Mouse (Mus musculus) cerebellum, postnatal 10 days (tissue): ENCODE measurements around the gene Keg1.
"Not testable (repeated sequence)": the region's sequence is repeated elsewhere in the genome, so short reads cannot be mapped to it uniquely, and the experiment has no call there.

Experiments
- DNase-seq, 2 experiments: peaks; one replicate each; pipeline ENCODE4 v3.0.0; 2021; ENCODE audit warnings: mixed read lengths in 2 of 2

Keg1 gene

GRCm38 (mm10) chr19:12695590-12695989, at the start of gene Keg1:
Gene Keg1, plus strand, starts transcription at chr19:12695786.
- no peak for DNase-seq

DNA sequence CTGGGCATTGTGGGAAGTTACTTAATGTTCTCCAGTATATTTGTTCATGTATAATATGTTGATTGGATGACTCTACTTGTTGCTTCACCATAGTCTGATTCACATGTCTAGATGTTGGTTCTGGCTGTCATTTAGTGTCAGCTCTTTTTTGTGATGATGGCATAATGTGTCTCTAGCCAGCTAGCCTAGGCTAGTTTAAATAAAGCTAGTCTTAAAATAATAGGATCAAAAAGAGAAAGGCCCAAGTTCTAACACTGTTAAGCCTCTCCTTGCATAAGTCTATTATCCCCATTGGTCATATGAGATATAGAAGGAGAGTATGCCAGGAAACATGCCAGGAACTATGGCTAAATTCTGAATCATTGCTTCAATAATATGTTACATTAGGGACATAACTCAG, 46.1 kb upstream of the Keg1 start:
- no peak for DNase-seq

GRCm38 (mm10) chr19:12666156-12666555, 29.4 kb upstream of the Keg1 start:
- no peak for DNase-seq

DNA sequence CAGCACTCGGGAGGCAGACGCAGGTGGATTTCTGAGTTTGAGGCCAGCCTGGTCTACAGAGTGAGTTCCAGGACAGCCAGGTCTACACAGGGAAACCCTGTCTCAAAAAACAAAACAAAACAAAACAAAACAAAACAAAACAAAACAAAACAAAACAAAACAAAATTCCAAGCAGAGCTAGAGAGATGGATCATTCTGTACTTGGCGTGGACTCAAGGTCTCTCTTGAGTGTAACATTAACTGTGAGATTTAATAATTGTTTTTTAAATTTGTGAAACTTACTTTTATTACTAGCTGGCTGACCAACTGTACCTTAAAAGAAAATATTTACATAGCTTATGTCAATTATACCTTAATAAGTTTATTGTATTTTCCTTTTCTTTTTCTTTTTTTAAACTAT, 27.0 kb upstream of the Keg1 start:
- not testable (repeated sequence) for DNase-seq

- DNase-seq: no peak
These were observed 25.4 kb upstream of the Keg1 start, which contains the start of gene Olfr1442 for GRCm38 (mm10) chr19:12670139-12670538. Gene Olfr1442, plus strand, starts transcription at chr19:12670439.

GRCm38 (mm10) chr19:12671051-12671450, 24.5 kb upstream of the Keg1 start:
- DNase-seq: no peak

GRCm38 (mm10) chr19:12677812-12678211, 17.8 kb upstream of the Keg1 start, which contains the start of gene Olfr1443:
Gene Olfr1443, plus strand, starts transcription at chr19:12678112.
- DNase-seq: no peak

- DNase-seq: no peak
These were observed 10.9 kb upstream of the Keg1 start for GRCm38 (mm10) chr19:12684638-12685037.

DNA sequence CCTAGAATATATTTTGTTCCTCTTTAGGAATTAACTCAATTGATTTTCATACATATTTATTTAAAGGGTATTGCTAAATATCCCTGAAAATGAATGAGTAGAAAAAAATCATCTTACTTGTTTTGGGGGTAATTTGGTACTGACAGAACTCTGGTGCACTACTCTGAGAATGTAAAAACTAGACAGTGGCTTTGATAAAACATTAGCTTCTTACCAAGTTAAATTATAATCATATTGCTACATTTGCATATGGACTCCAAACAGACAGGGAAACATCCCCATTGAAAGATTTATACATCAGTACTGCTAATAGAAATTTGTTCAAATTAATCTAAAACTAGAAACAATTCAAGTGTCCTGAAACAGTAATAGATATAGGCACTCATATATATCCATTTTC, 10.4 kb upstream of the Keg1 start:
- no peak for DNase-seq

DNA sequence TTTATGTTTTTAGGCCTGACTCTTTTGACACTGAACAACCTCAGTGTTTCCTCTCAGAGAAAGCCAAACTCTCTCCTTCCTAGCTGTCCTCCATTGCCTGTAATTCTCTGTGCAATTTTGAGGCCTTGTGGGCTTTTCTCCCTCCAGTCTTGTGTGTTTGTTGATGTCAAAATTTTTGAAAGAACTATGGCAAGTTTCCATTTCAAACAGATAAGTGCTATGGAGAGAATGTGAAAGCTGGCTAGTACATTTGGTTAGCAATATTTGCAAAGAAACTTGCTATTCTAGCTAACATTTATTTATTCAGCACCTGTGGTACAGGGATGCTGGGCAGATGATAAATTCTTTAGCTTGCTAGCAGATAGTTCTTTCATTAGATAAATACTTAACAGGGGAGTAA, 635 bp downstream of the Keg1 start:
- DNase-seq: no peak

- DNase-seq: no peak
These were observed 12.9 kb downstream of the Keg1 start for GRCm38 (mm10) chr19:12708458-12708857.

DNA sequence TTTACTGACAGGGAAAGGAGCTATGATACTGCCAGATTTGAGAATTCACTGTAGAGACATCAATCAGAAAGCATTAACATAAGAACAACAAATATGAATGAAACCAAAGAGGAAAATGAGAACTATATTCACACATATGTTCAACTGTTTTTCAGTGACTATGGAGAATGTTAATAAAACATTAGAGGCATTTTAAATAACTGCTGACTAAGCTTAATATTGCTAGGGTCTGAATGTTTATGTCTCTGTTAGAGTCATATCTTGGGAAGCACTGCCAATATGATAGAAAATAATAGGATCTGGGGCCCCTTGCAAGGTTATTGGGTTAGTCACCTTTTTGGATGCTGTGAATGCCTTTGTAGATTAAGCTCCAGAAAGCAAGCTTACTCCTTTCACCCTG, 13.4 kb downstream of the Keg1 start:
- DNase-seq: no peak

- no peak for DNase-seq
These were observed 23.6 kb downstream of the Keg1 start for GRCm38 (mm10) chr19:12719189-12719588.

DNA sequence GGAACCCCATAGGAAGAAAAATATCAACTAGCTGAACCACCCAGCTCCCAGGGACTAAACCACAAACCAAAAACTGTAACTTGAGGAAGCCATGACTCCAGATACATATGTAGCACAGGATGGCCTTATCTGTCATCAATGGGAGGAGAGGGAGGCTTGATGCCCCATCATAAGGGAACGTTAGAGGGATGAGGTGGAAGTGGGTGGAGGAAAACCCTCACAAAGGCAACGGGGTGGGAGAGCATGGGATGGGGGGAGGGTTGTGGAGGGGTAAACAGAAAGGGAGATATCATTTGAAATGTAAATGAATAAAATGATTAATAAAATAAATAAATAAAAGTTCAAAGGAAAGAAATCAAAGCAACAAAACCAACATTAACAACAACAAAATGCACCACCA, 24.9 kb downstream of the Keg1 start:
- no peak for DNase-seq

- not testable (repeated sequence) for DNase-seq
These were observed 25.3 kb downstream of the Keg1 start for GRCm38 (mm10) chr19:12720919-12721318.

GRCm38 (mm10) chr19:12721596-12721995, 26.0 kb downstream of the Keg1 start:
- not testable (repeated sequence) for DNase-seq

DNA sequence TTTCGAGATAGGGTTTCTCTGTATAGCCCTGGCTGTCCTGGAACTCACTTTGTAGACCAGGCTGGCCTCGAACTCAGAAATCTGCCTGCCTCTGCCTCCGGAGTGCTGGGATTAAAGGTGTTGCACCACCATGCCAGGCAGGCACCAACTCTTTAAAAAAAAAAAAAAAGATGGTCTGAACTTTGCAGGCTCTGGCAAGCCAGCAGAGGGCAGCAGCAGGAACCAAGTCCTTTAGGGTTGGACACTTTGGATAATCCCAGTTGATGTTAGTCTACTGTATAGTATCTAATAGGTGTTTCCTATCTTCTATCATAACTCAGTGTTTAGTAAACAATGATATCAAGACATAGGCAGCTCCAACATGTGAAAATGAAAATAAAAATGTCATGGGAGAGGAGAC, 26.7 kb downstream of the Keg1 start:
- DNase-seq: peak; percentile 49 to 65

- DNase-seq: no peak
These were observed 30.3 kb downstream of the Keg1 start for GRCm38 (mm10) chr19:12725851-12726250.

DNA sequence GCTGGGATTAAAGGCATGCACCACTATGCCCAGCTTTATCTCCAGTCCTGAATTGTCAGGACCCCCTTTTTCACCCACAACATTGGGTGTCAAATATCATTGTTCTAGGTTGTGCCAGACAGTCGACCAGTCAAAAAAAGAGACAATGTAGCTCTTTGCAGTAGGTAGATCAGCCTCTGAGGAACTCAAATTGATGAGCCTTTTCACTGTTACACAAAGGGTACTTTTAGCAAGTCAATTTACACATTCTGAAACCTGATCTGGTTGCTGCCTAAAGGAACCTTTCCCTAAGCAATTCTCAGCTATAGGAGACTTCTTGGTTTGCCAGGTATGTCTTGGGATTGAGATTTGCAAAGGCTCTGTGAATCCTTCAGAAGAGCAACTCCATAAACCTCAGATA, 35.5 kb downstream of the Keg1 start:
- DNase-seq: no peak

DNA sequence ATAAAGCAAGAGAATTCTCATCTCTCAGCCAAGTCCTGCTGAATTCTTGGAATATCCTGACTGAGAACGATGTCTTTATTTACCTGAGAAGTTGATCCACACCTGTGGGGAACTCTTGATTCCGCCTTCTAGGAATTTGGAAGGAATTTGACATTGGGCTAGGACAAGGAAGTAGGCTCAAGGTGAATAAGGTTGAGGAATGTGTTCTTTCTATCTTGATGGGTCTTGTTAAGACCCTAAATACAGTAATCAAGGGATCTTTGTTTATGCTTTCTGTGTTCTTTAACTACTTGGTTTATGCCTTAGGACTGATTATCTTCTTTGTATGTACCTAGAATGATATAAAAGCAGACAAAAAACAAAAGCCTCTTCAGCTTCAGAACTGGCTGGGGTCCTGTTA, 36.4 kb downstream of the Keg1 start:
- no peak for DNase-seq

GRCm38 (mm10) chr19:12756286-12756685, 60.7 kb downstream of the Keg1 start:
- DNase-seq: no peak

DNA sequence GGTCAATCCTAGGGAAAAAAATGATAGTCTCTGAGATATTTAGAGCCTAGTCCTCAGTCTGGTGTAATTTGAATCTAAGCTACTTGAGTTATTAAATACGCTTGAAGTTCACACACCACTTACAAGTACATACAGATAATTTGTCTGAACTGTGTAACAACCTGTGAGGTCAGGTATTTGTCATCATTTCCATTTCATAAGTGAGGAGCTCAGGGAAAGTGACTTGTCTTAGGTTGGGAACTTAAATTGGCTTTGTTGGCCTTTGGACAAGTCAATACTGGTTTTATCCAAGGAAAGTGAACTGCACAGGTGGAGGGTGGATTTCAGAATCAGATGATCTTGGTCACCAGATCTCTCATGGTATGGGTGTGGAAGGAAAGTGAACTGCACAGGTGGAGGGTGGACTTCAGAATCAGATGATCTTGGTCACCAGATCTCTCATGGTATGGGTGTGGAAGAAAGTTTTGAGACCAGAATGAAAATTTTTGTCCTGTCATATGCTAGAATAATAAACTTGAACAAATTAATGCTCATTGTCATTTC, 63.4 kb downstream of the Keg1 start:
- DNase-seq: no peak

DNA sequence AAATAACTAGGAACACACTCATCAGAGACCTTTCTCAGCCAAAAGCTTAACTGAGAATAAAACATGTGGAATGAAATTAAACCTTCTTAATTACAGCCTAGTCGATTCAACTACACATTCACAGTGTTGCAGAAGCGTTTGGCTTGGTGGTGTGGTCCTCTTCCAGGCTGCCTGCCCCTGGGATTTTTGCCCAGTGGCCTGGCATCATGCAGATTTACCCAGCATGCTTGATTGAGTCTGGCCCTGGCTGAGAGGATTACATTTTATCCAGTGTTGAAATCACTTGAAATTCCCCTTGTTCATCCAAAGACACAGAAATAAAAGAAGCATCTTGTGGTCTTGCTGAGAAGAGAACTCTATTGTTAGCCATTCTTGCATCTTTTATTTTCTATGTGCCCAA, 64.1 kb downstream of the Keg1 start:
- DNase-seq: peak; percentile 86 to 90

GRCm38 (mm10) chr19:12762212-12763130, 66.9 kb downstream of the Keg1 start:
- DNase-seq: peak; percentile 9 to 12
